Mouse (Mus musculus) G1E (cell line): ENCODE data around the gene Pih1d1. TPM values are rescaled to one million over a fixed set of nuclear protein-coding genes. Genes with fewer than 3 reads are reported as not detected.

Source experiments
- ATAC-seq: 2 replicates; pipeline ENCODE4 v1.8.0; 2016; ENCODE audit warnings: mild to moderate bottlenecking; ENCODE audit not compliant: insufficient number of reproducible peaks, poor library complexity, low FRiP score, severe bottlenecking; ENCODE audit errors: extremely low read depth
- DNase-seq: peaks from one replicate; pipeline ENCODE4 v3.0.0; 2012; ENCODE audit warnings: low spot score
- H3K27me3 ChIP-seq: 2 replicates; pipeline ENCODE4 v1.6.1; 2012; ENCODE audit warnings: mild to moderate bottlenecking, low read length, inconsistent platforms; ENCODE audit not compliant: insufficient read depth
- H3K36me3 ChIP-seq: replicated peaks from 2 replicates; pipeline ENCODE3; 2012; ENCODE audit warnings: mild to moderate bottlenecking, inconsistent platforms
- H3K4me1 ChIP-seq: 2 replicates; pipeline ENCODE4 v1.6.1; 2012; ENCODE audit warnings: low read depth, low read length, inconsistent platforms, mixed read lengths; ENCODE audit not compliant: insufficient read depth
- H3K4me3 ChIP-seq: 2 replicates; pipeline ENCODE4 v1.5.1; 2012; ENCODE audit warnings: low read depth, mild to moderate bottlenecking, inconsistent platforms, low read length, moderate library complexity, mixed read lengths
- H3K9me3 ChIP-seq: replicated peaks from 2 replicates; pipeline ENCODE4 v1.6.1; 2012; ENCODE audit warnings: inconsistent platforms
- CTCF ChIP-seq: IDR thresholded peaks from 2 replicates; pipeline ENCODE4 v1.5.1; 2012; ENCODE audit warnings: low read depth, low read length, inconsistent platforms, mixed read lengths
- GATA1 ChIP-seq: IDR thresholded peaks from 2 replicates; pipeline ENCODE4 v1.6.1; 2012; ENCODE audit warnings: borderline replicate concordance, low read length, inconsistent platforms, mixed read lengths
- GATA2 ChIP-seq: IDR thresholded peaks from 2 replicates; pipeline ENCODE4 v1.6.1; 2012; ENCODE audit warnings: low read depth, low read length, inconsistent platforms, borderline replicate concordance
- POLR2AphosphoS5 ChIP-seq: IDR thresholded peaks from 2 replicates; pipeline ENCODE4 v1.6.1; 2012; ENCODE audit warnings: low read depth, low read length, inconsistent platforms; ENCODE audit not compliant: insufficient replicate concordance
- TAL1 ChIP-seq: conservative IDR thresholded peaks from 2 replicates; pipeline ENCODE4 v1.6.1; 2012; ENCODE audit warnings: low read depth, low read length, inconsistent platforms, mixed read lengths
- polyA plus RNA-seq: library from polyadenylated mRNA; stranded (reverse); fragments of >175 nt; gene quantifications from 2 replicates; pipeline ENCODE4 v1.2.3, GENCODE M21; 2012
- total RNA-seq, 2 experiments: library from RNA; stranded (forward) in 1 of 2; stranded (reverse) in 1 of 2; fragments of 200-1000 nt in 1 of 2; fragments of >200 nt in 1 of 2; fragmentation: Nextera tagmentation in 1 of 2; gene quantifications; 2 replicates each; pipeline ENCODE4 v1.2.3; 2014 to 2017

The Pih1d1 gene
- total and polyA plus RNA-seq, 3 experiments, result 46.4 to 82.8 (median 60.9) TPM

GRCm38 (mm10) chr7:45112529-45112928, 41.6 kb upstream of the Pih1d1 start:
- Histone ChIP-seq H3K27me3 (peaks cover 2% of the 10 kb centered on the region; the same call in 1 of the 2 replicates), H3K4me3 (no peak overlapping the region), H3K4me1 (peaks cover 35% of the 10 kb centered on the region), H3K36me3 (peaks cover 4% of the 10 kb centered on the region), H3K9me3 (no peaks in the 10 kb centered on the region)
- ATAC-seq, result no peak
- DNase-seq, result no peak
- no peak for TF ChIP-seq CTCF
- no peak for TF ChIP-seq POLR2AphosphoS5
- no peak for TF ChIP-seq TAL1
- no peak for TF ChIP-seq GATA1
- TF ChIP-seq GATA2, result no peak

GRCm38 (mm10) chr7:45113476-45113875, 40.6 kb upstream of the Pih1d1 start:
- ATAC-seq, result no peak
- no peak for DNase-seq
- H3K9me3 ChIP-seq, result no peaks in the 10 kb centered on the region
- peaks cover 44% of the 10 kb centered on the region for H3K4me1 ChIP-seq
- no peak overlapping the region for H3K4me3 ChIP-seq
- no peak for TF ChIP-seq GATA1
- no peak for TF ChIP-seq GATA2
- TF ChIP-seq CTCF, result no peak
- no peak for TF ChIP-seq POLR2AphosphoS5
- no peak for TF ChIP-seq TAL1
- peaks cover 13% of the 10 kb centered on the region for H3K36me3 ChIP-seq
- peaks cover 2% of the 10 kb centered on the region; the same call in 1 of the 2 replicates for H3K27me3 ChIP-seq

GRCm38 (mm10) chr7:45117566-45117965, 36.5 kb upstream of the Pih1d1 start:
- ATAC-seq (no peak), DNase-seq (no peak)
- H3K9me3 ChIP-seq, result no peaks in the 10 kb centered on the region
- H3K4me1 ChIP-seq, result peaks cover 71% of the 10 kb centered on the region
- H3K4me3 ChIP-seq, result no peak overlapping the region
- H3K36me3 ChIP-seq, result peaks cover 51% of the 10 kb centered on the region
- TF ChIP-seq CTCF, result no peak
- TF ChIP-seq TAL1, result no peak
- no peak for TF ChIP-seq POLR2AphosphoS5
- TF ChIP-seq GATA2, result no peak
- TF ChIP-seq GATA1, result no peak
- H3K27me3 ChIP-seq, result no peaks in the 10 kb centered on the region

GRCm38 (mm10) chr7:45118336-45118735, 35.8 kb upstream of the Pih1d1 start:
- no peak overlapping the region for H3K4me3 ChIP-seq
- ATAC-seq (no peak), DNase-seq (no peak)
- H3K27me3 ChIP-seq, result no peaks in the 10 kb centered on the region
- no peaks in the 10 kb centered on the region for H3K9me3 ChIP-seq
- peaks cover 59% of the 10 kb centered on the region for H3K36me3 ChIP-seq
- no peak for TF ChIP-seq TAL1
- TF ChIP-seq CTCF, result no peak
- no peak for TF ChIP-seq GATA2
- no peak for TF ChIP-seq POLR2AphosphoS5
- TF ChIP-seq GATA1, result no peak
- H3K4me1 ChIP-seq, result peaks cover 71% of the 10 kb centered on the region

GRCm38 (mm10) chr7:45119780-45120709, 34.1 kb upstream of the Pih1d1 start:
- peaks cover 70% of the 10 kb centered on the region for H3K4me1 ChIP-seq
- H3K9me3 ChIP-seq, result no peaks in the 10 kb centered on the region
- no peak overlapping the region for H3K4me3 ChIP-seq
- H3K27me3 ChIP-seq, result no peaks in the 10 kb centered on the region
- TF ChIP-seq POLR2AphosphoS5 (peak; percentile 25; the same call in 1 of the 2 replicates), GATA2 (no peak)
- ATAC-seq (no peak), DNase-seq (no peak)
- peaks cover 69% of the 10 kb centered on the region for H3K36me3 ChIP-seq

GRCm38 (mm10) chr7:45121404-45121803, 32.7 kb upstream of the Pih1d1 start:
- Histone ChIP-seq H3K36me3 (peaks cover 83% of the 10 kb centered on the region), H3K4me1 (peaks cover 80% of the 10 kb centered on the region), H3K27me3 (no peaks in the 10 kb centered on the region), H3K4me3 (peak overlapping the region; percentile 92; the same call in 1 of the 2 replicates), H3K9me3 (no peaks in the 10 kb centered on the region)
- no peak for TF ChIP-seq GATA1
- TF ChIP-seq CTCF, result no peak
- TF ChIP-seq TAL1, result no peak
- TF ChIP-seq POLR2AphosphoS5, result no peak
- TF ChIP-seq GATA2, result no peak
- DNase-seq (no peak), ATAC-seq (no peak)

- peak overlapping the region; percentile 92; the same call in 1 of the 2 replicates for H3K4me3 ChIP-seq
- TF ChIP-seq CTCF (no peak), GATA2 (no peak), GATA1 (no peak)
Measured at GRCm38 (mm10) chr7:45121966-45122365, 32.1 kb upstream of the Pih1d1 start.

More at GRCm38 (mm10) chr7:45121966-45122365, 32.1 kb upstream of the Pih1d1 start:
- Histone ChIP-seq H3K36me3 (peaks cover 88% of the 10 kb centered on the region), H3K27me3 (no peaks in the 10 kb centered on the region), H3K9me3 (no peaks in the 10 kb centered on the region), H3K4me1 (peaks cover 85% of the 10 kb centered on the region)
- ATAC-seq (no peak), DNase-seq (no peak)
